Mouse (Mus musculus) layer of hippocampus, adult 9-10 months (tissue): Measurements from ENCODE around the gene Musk.

ENCODE experiments used
- DNase-seq: peaks from one replicate; pipeline ENCODE4 v3.0.0; 2022; ENCODE audit warnings: low spot score

Musk gene

DNA sequence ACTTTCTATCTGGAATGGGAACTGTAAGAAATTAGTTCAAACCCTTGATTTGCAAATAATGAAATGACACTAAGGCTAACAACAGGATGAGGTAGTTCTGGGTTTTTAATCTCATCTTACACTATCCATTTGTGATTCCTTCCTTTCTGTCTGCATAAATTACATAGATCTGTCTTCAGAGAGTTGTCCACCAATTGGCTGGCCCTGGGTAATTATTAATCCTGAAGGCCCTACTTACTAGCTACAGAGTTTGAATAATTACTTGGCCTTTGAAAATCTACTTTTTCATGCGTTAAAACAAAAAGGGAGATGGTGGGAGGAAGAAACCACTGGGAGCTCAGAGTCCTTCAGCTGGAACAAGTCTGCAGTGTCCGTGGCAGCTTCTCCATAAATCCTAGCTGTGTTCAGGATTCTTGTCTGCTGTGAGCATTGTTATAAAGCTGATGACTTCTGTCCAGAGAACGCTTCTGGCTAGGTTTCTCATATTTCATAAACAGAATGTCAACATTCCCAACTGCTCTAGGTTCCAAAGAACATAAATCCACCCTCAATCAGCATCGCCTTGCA lies 29.3 kb downstream of the Musk start:
- DNase-seq, result no peak

DNA sequence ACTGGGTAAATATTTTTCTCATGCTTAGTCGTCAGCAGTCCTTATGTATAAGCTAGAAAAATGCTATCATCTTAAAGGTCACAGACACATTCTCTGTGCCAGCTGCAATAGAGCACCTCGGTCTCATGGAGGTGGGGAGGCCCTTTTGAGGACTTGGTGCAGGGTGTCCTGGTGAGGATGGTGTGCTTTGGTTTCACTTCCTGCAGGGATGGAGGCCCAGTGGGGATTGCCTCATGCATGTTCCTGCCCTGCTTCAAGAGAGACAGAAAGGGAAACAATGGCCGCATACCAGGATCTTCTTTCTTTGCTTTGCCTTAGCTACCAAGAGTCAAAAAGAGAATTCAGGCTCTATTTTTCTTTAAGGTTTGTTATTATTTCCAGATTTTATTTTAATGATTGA lies 31.8 kb downstream of the Musk start:
- DNase-seq, result no peak

DNA sequence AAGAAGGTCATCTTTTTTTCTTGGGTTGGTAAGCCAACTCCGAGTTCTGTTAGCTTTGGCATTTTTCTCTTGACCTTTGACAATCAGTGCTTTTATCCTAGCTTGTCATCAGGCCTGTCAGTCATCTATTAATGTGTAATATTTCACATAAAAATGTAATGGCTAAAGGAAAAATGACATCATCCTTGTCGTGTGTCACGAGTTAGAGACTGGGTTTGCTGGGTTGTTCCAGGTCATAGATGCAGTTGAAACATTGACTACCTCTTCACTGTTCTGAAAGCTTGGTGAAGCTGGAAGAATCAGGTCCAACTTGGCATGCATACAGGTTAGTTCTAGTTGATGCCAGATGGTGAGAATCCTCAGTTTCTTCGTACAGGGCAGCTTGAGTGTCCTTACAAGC lies 34.5 kb downstream of the Musk start:
- no peak for DNase-seq

- DNase-seq, result no peak
Observed at GRCm38 (mm10) chr4:58326746-58327145, 41.0 kb downstream of the Musk start.

DNA sequence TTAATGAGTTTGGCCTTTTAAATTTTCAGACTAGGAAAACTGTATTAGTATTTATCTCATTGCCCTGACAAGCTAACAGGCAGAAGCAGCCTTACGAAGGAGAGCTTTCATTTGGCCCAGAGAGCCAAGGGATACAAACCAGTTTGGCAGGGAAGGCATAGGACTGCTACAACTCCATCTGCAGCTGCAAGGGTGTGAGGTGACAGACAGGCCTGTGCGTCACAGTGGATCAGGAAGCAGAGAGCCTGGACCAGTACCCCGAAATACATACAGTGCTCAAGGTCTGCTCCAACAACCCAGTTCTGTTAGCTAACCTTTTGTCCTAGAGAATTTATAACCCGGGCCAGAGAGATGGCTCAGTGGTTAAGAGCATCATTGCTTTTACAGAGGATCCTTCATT lies 42.5 kb downstream of the Musk start:
- DNase-seq, result no peak

DNA sequence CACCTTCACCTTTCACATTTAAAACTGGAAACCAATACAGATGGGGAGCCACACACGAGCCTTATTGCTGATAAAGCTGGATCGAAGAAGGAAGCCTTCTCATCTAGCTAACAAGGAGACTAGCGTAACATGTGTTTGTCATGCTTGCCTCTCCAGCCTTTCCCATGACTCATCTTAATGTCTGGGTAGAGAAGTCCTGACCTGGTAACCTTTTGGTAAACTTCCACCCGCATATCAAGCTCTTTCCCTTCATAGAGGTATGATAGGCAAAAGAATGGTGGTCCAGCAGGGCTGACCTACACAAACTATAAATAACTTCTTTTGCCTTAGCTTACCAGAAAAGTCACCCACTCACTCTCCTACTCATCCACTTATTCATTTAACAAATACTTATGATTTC lies 44.3 kb downstream of the Musk start:
- no peak for DNase-seq

- DNase-seq, result no peak
Observed at GRCm38 (mm10) chr4:58330864-58331638, 45.3 kb downstream of the Musk start.

DNA sequence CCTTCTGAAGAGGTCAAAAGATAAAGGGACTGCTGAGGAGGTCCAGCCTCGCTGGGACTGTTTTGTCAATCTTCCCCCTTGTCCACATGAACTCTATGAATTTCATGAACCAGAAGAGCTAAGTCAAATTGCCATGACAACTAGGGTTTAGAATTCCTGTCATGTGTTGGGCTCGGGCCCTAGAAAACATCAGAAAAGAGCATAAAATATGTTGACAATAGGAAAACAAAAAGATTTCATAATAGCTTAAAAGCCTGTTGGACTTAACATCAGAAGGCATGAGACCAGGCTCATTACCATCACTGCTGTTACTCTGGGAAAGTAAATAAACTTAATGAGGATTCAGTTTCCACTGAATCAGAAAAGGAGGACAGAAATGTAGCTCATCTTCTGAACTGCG lies 46.6 kb downstream of the Musk start:
- DNase-seq, result no peak

DNA sequence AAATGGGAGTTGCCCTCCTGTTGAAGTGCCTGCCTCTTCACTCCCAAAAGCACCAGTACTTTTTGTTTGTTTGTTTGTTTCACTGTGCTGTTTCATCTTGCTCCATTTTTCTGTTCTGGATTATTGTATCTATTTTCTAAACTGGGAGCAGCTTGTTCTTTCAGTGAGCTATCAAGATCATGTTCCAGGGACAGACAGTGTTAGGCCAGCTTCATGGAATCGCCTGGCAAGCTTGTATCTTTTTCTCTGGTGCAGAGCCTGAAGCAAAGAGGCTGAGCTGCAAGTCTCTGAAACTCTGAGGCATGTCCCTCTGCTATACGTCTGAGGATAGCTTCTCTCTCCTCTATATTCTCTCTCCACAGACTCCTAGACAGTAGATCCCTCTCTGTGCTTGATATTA lies 50.5 kb downstream of the Musk start:
- DNase-seq, result no peak

- DNase-seq, result no peak
Observed at GRCm38 (mm10) chr4:58339226-58339625, 53.5 kb downstream of the Musk start.

GRCm38 (mm10) chr4:58350206-58350605 lies 64.4 kb downstream of the Musk start:
- no peak for DNase-seq

GRCm38 (mm10) chr4:58351165-58351564 lies 65.4 kb downstream of the Musk start:
- no peak for DNase-seq

DNA sequence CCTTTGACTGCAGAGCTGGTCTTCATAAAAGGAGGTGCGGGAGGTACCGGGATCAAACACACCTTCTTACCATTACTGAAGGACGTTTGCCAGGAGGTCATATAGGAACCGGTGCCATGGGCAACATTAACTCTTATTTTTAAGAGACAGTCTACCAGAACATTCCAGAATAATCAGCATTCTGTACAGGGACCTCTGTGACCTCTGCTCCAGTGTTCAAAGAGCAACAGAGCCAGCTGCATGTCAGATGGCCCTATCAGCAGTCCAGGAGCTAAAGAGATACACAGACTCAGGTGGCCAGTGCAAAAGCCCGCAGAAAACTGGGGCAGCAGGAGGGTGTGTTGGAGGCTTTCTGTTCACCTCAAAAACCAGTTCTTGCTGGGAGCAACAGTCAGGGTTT lies 65.8 kb downstream of the Musk start:
- DNase-seq, result no peak

- DNase-seq, result no peak
Observed at GRCm38 (mm10) chr4:58358996-58359395, 73.2 kb downstream of the Musk start.

GRCm38 (mm10) chr4:58365321-58365720 lies 79.6 kb downstream of the Musk start:
- DNase-seq, result no peak

DNA sequence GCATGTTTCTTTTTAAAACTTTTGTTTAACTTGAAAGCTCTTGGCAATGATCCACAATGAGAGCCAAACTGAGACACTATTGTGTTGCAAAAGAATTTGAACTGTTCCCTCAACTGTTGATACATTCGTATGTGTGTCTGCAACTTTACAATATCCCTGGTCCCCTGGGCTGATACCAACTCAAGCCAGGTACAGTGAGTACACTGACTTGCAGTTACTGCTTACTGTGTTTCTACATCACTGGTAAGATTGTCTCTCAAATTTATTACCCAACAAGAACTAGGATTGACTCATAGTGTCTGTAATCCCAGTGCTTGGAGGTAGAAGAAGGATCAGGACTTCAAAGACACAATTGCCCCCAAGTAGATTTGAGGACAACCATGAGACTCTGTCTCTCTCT lies 85.3 kb downstream of the Musk start:
- DNase-seq, result no peak

DNA sequence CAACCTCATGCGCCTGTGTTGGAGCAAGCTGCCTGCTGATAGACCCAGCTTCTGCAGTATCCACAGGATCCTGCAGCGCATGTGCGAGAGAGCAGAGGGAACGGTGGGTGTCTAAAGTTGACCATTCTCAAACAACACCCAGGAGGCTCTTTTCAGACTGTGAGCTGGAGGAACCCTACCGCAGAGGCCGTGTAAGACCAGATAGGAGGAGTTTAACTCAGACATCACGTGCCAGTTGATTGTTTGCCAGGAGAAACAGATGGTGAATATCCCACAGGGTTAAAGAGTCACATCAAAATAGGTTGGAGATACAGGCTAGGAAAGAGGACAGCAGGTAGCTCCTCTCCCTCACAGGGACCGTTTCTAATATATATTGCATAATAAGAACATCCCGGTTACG lies 87.8 kb downstream of the Musk start:
- DNase-seq, result no peak

GRCm38 (mm10) chr4:58374141-58374870 lies 88.5 kb downstream of the Musk start:
- no peak for DNase-seq

GRCm38 (mm10) chr4:58379186-58379585 lies 93.4 kb downstream of the Musk start:
- no peak for DNase-seq

GRCm38 (mm10) chr4:58400861-58401341 lies 115.1 kb downstream of the Musk start:
- peak; percentile 61 for DNase-seq

- DNase-seq, result peak; percentile 24
Observed at GRCm38 (mm10) chr4:58401973-58402501, 116.3 kb downstream of the Musk start.

GRCm38 (mm10) chr4:58413188-58414185 lies 127.7 kb downstream of the Musk start:
- no peak for DNase-seq
